Mouse (Mus musculus) cerebellum, adult 9-11 months (tissue): ENCODE measurements at regions not wholly inside any gene's neighbourhood (a gene's known extent, or its start where the extent isn't known, plus 50 kb on each side); places are given as distances from the start of the nearest gene placed in this dataset.
A peak's percentile ranks its signal among the peaks of the same experiment; 100 is the strongest.

ENCODE experiments used
- DNase-seq: peaks from one replicate; pipeline ENCODE4 v3.0.0; 2022

DNA sequence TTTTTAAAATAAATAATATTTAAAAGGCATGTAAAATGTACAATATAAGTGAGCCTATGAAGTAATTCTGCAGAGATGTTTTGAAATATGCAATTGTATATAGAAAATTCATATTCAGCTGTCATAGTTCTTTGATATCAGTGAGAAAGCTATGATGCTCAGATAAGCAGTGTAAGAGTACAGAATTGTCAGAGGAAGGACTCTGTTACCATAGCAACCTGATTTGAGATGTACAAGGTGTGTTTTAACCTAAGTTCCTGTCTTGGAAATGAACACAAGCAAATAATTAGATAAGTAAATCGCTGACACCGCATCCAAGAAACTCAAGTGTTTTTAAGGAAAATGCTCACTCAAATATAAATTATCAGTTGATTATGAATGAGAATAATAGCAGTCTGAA is 271.8 kb downstream of the Gabrg2 start:
- DNase-seq: no peak

GRCm38 (mm10) chr11:41716616-41717015 is 284.0 kb downstream of the Gabrg2 start:
- no peak for DNase-seq

DNA sequence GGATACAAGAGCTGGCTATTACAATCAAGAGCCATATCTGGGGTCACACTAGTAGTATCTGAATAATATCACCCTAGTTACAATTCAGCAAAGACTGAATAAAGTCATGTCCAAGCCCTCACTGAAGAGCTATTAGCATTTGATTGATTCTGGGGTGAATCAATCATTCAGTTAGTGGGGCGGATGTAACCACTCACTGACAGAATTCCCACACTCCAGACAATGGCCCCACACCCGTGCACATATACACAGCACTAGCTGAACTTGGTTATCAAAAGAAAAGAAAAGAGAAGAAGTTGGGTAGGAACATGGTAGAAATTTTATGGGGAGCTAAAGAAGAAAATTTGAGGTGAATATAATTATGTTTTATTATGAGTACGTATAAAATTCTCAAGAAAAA is 310.0 kb downstream of the Gabrg2 start:
- no peak for DNase-seq

- DNase-seq: no peak
These were observed 317.7 kb downstream of the Gabrg2 start for GRCm38 (mm10) chr11:41682991-41683390.

DNA sequence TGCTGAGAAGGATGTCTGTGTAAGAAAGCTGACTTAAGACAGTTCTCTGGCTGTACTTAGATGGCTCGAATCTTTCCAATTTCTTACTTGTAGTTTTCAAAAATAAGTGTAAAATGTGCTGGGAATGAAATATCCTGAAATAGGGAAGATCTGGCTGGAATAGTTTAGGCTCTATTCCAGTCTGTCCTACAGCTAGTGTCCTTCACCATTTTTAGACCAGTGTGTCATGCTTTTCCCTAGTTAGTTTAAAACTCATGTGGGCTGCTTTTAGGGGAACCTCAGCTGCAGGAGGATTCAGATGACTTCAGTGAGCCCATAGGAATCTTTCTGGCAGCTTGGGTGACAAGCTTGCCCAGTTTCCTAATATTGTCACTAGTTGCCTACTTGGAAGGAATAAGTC is 348.1 kb downstream of the Gabrg2 start:
- no peak for DNase-seq

- DNase-seq: no peak
These were observed 355.2 kb downstream of the Gabrg2 start for GRCm38 (mm10) chr11:41645502-41645891.

DNA sequence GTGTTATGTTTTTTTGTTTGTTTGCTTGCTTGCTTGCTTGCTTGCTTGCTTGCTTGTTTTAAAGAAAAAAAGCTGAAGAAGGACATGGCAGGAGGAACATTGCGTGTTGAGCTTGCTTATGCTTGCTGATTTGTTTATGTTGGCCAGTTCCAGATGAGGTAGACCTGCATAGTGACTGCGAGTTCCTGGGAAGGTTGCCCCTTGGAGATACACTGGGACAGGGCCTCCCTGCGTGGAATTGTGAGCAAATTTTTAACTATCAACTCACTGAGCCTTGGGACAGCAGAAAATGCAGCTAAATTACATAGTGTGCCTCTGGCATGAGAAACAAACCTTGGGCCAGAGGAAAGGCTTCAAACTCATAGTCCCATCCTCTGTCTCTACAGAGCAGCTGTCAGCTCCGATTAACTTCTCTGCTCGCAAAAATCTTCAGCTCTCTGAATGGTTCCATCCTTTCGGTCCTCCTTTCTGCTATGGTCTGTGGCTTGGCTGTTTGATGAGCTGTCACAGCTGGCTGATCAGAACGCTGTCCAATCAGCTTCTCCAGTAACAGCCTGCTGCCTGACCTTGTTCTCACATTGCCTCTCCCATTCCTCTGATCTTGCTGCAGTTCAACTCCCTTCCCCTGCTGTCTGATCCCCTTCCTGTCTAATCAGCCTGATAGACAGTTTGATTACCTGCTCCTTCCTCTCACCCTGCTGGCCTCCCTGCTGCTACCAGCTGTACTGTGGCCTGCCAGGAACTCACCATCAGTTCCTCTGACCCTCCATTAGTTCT is 355.7 kb downstream of the Gabrg2 start:
- no peak for DNase-seq

DNA sequence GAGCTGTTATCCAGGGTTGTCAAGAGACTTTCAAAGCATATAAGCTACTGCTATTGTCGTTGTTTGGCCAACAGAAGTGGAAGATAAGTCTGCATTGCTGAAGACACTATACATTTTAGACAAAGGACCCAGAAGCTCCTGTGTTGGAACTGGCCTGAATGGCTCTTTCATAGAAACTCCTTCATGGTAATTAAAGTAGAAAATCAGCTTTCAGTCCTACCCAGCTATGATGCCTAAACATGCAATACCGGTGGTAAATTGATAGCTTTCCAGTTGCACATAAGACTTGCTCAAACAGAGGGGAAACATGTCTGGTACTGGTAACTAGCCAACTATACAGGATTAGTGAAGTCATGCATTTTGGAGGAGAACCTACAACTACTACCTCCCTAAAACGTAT is 356.6 kb downstream of the Gabrg2 start:
- no peak for DNase-seq

DNA sequence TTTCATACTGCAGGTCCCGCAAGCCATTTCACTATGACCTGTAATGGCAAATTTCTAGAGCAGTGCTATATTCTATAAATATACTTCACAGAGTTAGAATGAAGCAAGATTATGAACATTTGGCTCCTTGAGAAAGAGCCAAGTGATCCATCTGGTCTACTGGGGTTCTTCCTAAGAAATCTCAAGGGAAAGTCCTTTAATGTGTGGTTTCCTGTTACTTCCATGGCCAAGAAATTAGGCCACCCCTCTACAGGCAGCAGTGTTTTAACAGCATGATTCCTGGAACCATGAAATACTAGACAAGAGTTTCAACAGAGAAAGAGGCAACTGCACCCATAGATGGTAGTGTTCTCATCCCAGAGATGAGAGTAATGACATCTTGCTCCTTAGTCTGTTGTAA is 401.7 kb downstream of the Gabrg2 start:
- peak; percentile 56 for DNase-seq

GRCm38 (mm10) chr11:41598431-41598830 is 402.2 kb downstream of the Gabrg2 start:
- peak; percentile 51 for DNase-seq

- peak; percentile 5 for DNase-seq
These were observed 409.2 kb downstream of the Gabrg2 start for GRCm38 (mm10) chr11:41591426-41591825.
